Mouse (Mus musculus): ENCODE data around the gene 1700030K09Rik. TPM values are rescaled to one million over a fixed set of nuclear protein-coding genes. Genes with fewer than 3 reads are reported as not detected.

The 1700030K09Rik gene
- polyA plus RNA-seq, 1 experiment from 2014 or later = 3.4 TPM

Small RNA genes lying within 50 kb of the gene (microRNA-seq; reads per million reads assigned to microRNA genes)
- gene Mir7068 = 1.3 reads per million

Other genes with a start within 250 kb of the 1700030K09Rik start
- not detected in 2 replicates for gene Cib3, start 231.0 kb upstream of the 1700030K09Rik start, polyA plus RNA-seq (2015; fragmentation: Nextera tagmentation; extraction: Ambion mirVana)
- not detected in 2 replicates for gene Gm11034, start 230.2 kb upstream of the 1700030K09Rik start, polyA plus RNA-seq (2015; fragmentation: Nextera tagmentation; extraction: Ambion mirVana)
- gene Fam32a, start 224.2 kb upstream of the 1700030K09Rik start, polyA plus RNA-seq (2015; fragmentation: Nextera tagmentation; extraction: Ambion mirVana) = 32.2 and 33.9 TPM in 2 replicates
- 57.0 and 61.7 TPM in 2 replicates for gene Ap1m1, start 203.9 kb upstream of the 1700030K09Rik start, polyA plus RNA-seq (2015; fragmentation: Nextera tagmentation; extraction: Ambion mirVana)
- gene Gm10282, start 138.6 kb upstream of the 1700030K09Rik start, polyA plus RNA-seq (2015; fragmentation: Nextera tagmentation; extraction: Ambion mirVana) = 4.9 and 7.2 TPM in 2 replicates
- gene Klf2, start 124.8 kb upstream of the 1700030K09Rik start, polyA plus RNA-seq (2015; fragmentation: Nextera tagmentation; extraction: Ambion mirVana) = 2.6 and 3.1 TPM in 2 replicates
- 19.4 and 19.8 TPM in 2 replicates for gene Eps15l1, start 22.4 kb upstream of the 1700030K09Rik start, polyA plus RNA-seq (2015; fragmentation: Nextera tagmentation; extraction: Ambion mirVana)
- gene Calr3, start within 50 bp of the 1700030K09Rik start, polyA plus RNA-seq (2015; fragmentation: Nextera tagmentation; extraction: Ambion mirVana) = 0.35 and 0.58 TPM in 2 replicates
- gene Cherp, start 31.3 kb downstream of the 1700030K09Rik start, polyA plus RNA-seq (2015; fragmentation: Nextera tagmentation; extraction: Ambion mirVana) = 19.1 and 20.5 TPM in 2 replicates
- gene Slc35e1, start 48.7 kb downstream of the 1700030K09Rik start, polyA plus RNA-seq (2015; fragmentation: Nextera tagmentation; extraction: Ambion mirVana) = 8.1 and 9.7 TPM in 2 replicates
- 7.2 and 7.7 TPM in 2 replicates for gene Med26, start 104.4 kb downstream of the 1700030K09Rik start, polyA plus RNA-seq (2015; fragmentation: Nextera tagmentation; extraction: Ambion mirVana)
- gene Smim7, start 127.2 kb downstream of the 1700030K09Rik start, polyA plus RNA-seq (2015; fragmentation: Nextera tagmentation; extraction: Ambion mirVana) = 37.0 and 37.4 TPM in 2 replicates
- 3.2 and 3.6 TPM in 2 replicates for gene Tmem38a, start 128.2 kb downstream of the 1700030K09Rik start, polyA plus RNA-seq (2015; fragmentation: Nextera tagmentation; extraction: Ambion mirVana)
- 0.01 TPM in 1 of 2 replicates, not detected in the other for gene Nwd1, start 202.8 kb downstream of the 1700030K09Rik start, polyA plus RNA-seq (2015; fragmentation: Nextera tagmentation; extraction: Ambion mirVana)